Mouse (Mus musculus) testis, adult 2 months (tissue): Measurements from ENCODE around the gene Timm13.
A peak's percentile ranks its signal among the peaks of the same experiment; 100 is the strongest.

Source experiments
- CTCF ChIP-seq: fragments of 200-500 bp; IDR thresholded peaks from 2 replicates; pipeline ENCODE4 v1.5.1; 2012; ENCODE audit warnings: low read depth, mild to moderate bottlenecking, inconsistent platforms, low read length, moderate library complexity; ENCODE audit not compliant: control insufficient read depth, insufficient read depth, insufficient replicate concordance
- POLR2A ChIP-seq: fragments of 200-500 bp; IDR thresholded peaks from 2 replicates; pipeline ENCODE4 v1.6.1; 2012; ENCODE audit warnings: low read depth, mild to moderate bottlenecking, inconsistent platforms, low read length, moderate library complexity; ENCODE audit not compliant: control insufficient read depth

GRCm38 (mm10) chr10:80939671-80940070 is 38.9 kb upstream of the Timm13 start:
- no peak for TF ChIP-seq CTCF
- TF ChIP-seq POLR2A = peak; percentile 45; the same call in 1 of the 2 replicates
